Mouse (Mus musculus): ENCODE measurements around the gene Ttc38. TPM values are rescaled to one million over a fixed set of nuclear protein-coding genes. Genes with fewer than 3 reads are reported as not detected.
A peak's percentile ranks its signal among the peaks of the same experiment; 100 is the strongest.
"Not testable (repeated sequence)": the region's sequence is repeated elsewhere in the genome, so short reads cannot be mapped to it uniquely, and the experiment has no call there.

Gene Ttc38
- polyA plus RNA-seq, 1 experiment from 2014 or later: 6.2 TPM

- H3K36me3 ChIP-seq (ENCODE audit: control insufficient read depth, insufficient read depth): peaks cover 56% of the 10 kb centered on the region
- H3K9ac ChIP-seq (ENCODE audit: low read length); H3K9me3 ChIP-seq (replicated peaks; ENCODE audit: control insufficient read depth, low read length); H3K27ac ChIP-seq (ENCODE audit: low read length); H3K27me3 ChIP-seq (ENCODE audit: control insufficient read depth, insufficient read depth, low read length); H3K4me1 ChIP-seq (ENCODE audit: control insufficient read depth, insufficient read depth, low read length); ATAC-seq (replicated peaks; ENCODE audit: extremely low read depth, insufficient read depth, low FRiP score); H3K4me3 ChIP-seq (ENCODE audit: low read length); H3K4me2 ChIP-seq (ENCODE audit: low read depth, low read length): not testable (repeated sequence)
- 90% methylated on average over 7 of the region's 7 CpGs for WGBS
Observed at GRCm38 (mm10) chr15:85865913-85866312, 33.8 kb downstream of the Ttc38 start.

GRCm38 (mm10) chr15:85867696-85868095 is 35.6 kb downstream of the Ttc38 start:
- no peak overlapping the region for H3K9ac ChIP-seq (ENCODE audit: low read length)
- ATAC-seq (replicated peaks; ENCODE audit: extremely low read depth, insufficient read depth, low FRiP score): no peak; the same call in 1 of the 2 replicates

GRCm38 (mm10) chr15:85877336-85877735 is 45.2 kb downstream of the Ttc38 start:
- WGBS: 89% methylated on average over 7 of the region's 7 CpGs
- Histone ChIP-seq H3K9me3 (replicated peaks; ENCODE audit: control insufficient read depth, low read length) (no peaks in the 10 kb centered on the region), H3K4me2 (ENCODE audit: low read depth, low read length) (no peak overlapping the region), H3K27me3 (ENCODE audit: control insufficient read depth, insufficient read depth, low read length) (no peaks in the 10 kb centered on the region), H3K4me1 (ENCODE audit: control insufficient read depth, insufficient read depth, low read length) (peaks cover 12% of the 10 kb centered on the region), H3K36me3 (ENCODE audit: control insufficient read depth, insufficient read depth) (peaks cover 19% of the 10 kb centered on the region), H3K27ac (ENCODE audit: low read length) (no peak overlapping the region), H3K9ac (ENCODE audit: low read length) (no peak overlapping the region), H3K4me3 (ENCODE audit: low read length) (no peak overlapping the region)
- no peak for ATAC-seq (replicated peaks; ENCODE audit: extremely low read depth, insufficient read depth, low FRiP score)

More at GRCm38 (mm10) chr15:85867696-85868095, 35.6 kb downstream of the Ttc38 start:
- H3K27ac ChIP-seq (ENCODE audit: low read length): no peak overlapping the region
- H3K36me3 ChIP-seq (ENCODE audit: control insufficient read depth, insufficient read depth): peaks cover 67% of the 10 kb centered on the region
- no peak overlapping the region for H3K4me2 ChIP-seq (ENCODE audit: low read depth, low read length)
- 43% methylated on average over 6 of the region's 6 CpGs for WGBS
- H3K27me3 ChIP-seq (ENCODE audit: control insufficient read depth, insufficient read depth, low read length): no peaks in the 10 kb centered on the region
- H3K4me3 ChIP-seq (ENCODE audit: low read length): no peak overlapping the region
- H3K9me3 ChIP-seq (replicated peaks; ENCODE audit: control insufficient read depth, low read length): no peaks in the 10 kb centered on the region
- no peaks in the 10 kb centered on the region for H3K4me1 ChIP-seq (ENCODE audit: control insufficient read depth, insufficient read depth, low read length)

GRCm38 (mm10) chr15:85878848-85879497 is 46.9 kb downstream of the Ttc38 start, which contains the start of gene Trmu:
Gene Trmu, plus strand, starts transcription at chr15:85879312.
- Histone ChIP-seq H3K27ac (ENCODE audit: low read length) (peak within 1 kb of the TSS; percentile 93), H3K4me2 (ENCODE audit: low read depth, low read length) (peak within 1 kb of the TSS; percentile 82), H3K27me3 (ENCODE audit: control insufficient read depth, insufficient read depth, low read length) (no peaks in the 10 kb centered on the region), H3K4me3 (ENCODE audit: low read length) (peak within 1 kb of the TSS; percentile 79), H3K4me1 (ENCODE audit: control insufficient read depth, insufficient read depth, low read length) (peaks cover 12% of the 10 kb centered on the region), H3K9me3 (replicated peaks; ENCODE audit: control insufficient read depth, low read length) (no peaks in the 10 kb centered on the region), H3K36me3 (ENCODE audit: control insufficient read depth, insufficient read depth) (peaks cover 14% of the 10 kb centered on the region), H3K9ac (ENCODE audit: low read length) (peak within 1 kb of the TSS; percentile 93)
- peak; percentile 96 for ATAC-seq (replicated peaks; ENCODE audit: extremely low read depth, insufficient read depth, low FRiP score)
- WGBS: under 1% methylated on average over 50 of the region's 50 CpGs

DNA sequence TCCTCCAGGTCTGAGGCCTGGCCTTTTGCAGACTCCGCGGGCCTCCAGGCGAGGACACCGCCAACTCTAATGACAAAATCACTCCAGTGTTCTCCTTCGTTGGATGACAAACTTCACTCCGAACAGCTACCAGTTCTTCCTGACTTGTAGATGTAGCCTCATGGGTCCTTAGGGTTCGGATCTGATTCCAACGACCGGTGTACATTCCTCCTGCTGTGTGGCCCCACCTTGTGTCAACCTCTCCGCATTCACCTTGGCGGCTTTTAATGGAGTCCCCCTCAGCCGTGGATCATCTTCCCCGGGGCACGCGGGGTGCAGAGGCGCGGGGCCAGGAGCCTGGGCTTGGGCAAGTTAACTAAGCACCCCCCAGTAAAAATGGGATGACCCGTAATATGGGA is 47.4 kb downstream of the Ttc38 start:
- Histone ChIP-seq H3K9ac (ENCODE audit: low read length) (peak overlapping the region; percentile 93), H3K36me3 (ENCODE audit: control insufficient read depth, insufficient read depth) (peaks cover 14% of the 10 kb centered on the region), H3K27ac (ENCODE audit: low read length) (peak overlapping the region; percentile 93), H3K4me3 (ENCODE audit: low read length) (peak overlapping the region; percentile 79), H3K27me3 (ENCODE audit: control insufficient read depth, insufficient read depth, low read length) (no peaks in the 10 kb centered on the region), H3K4me2 (ENCODE audit: low read depth, low read length) (peak overlapping the region; percentile 82), H3K4me1 (ENCODE audit: control insufficient read depth, insufficient read depth, low read length) (peaks cover 12% of the 10 kb centered on the region), H3K9me3 (replicated peaks; ENCODE audit: control insufficient read depth, low read length) (no peaks in the 10 kb centered on the region)
- under 1% methylated on average over 18 of the region's 18 CpGs for WGBS
- peak; percentile 18; the same call in 1 of the 2 replicates for ATAC-seq (replicated peaks; ENCODE audit: extremely low read depth, insufficient read depth, low FRiP score)

DNA sequence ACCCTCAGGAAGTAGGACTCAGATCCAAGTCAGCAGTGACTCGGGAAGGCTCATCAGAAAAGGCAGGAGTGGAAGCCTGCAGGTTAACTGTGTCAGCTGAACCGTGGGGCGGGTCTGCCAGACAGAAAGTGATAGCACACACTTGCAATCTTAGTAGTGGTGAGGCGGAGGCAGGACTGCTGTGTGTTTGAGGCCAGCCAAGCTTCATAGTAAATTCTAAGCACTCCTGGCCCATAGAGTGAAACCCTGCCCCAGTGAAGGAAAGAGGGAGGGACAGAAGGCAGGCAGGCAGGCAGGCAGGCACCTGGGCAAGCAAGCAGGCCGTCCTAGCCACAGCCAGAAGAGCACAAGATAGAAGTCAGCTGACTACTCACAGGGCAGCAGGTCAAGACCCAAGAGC is 53.5 kb downstream of the Ttc38 start:
- Histone ChIP-seq H3K4me3 (ENCODE audit: low read length) (no peak overlapping the region), H3K27ac (ENCODE audit: low read length) (no peak overlapping the region), H3K36me3 (ENCODE audit: control insufficient read depth, insufficient read depth) (peaks cover 36% of the 10 kb centered on the region), H3K27me3 (ENCODE audit: control insufficient read depth, insufficient read depth, low read length) (no peaks in the 10 kb centered on the region), H3K4me1 (ENCODE audit: control insufficient read depth, insufficient read depth, low read length) (peaks cover under 1% of the 10 kb centered on the region; the same call in 1 of the 2 replicates), H3K9me3 (replicated peaks; ENCODE audit: control insufficient read depth, low read length) (no peaks in the 10 kb centered on the region), H3K9ac (ENCODE audit: low read length) (no peak overlapping the region), H3K4me2 (ENCODE audit: low read depth, low read length) (no peak overlapping the region)
- WGBS: 73% methylated on average over 5 of the region's 5 CpGs
- ATAC-seq (replicated peaks; ENCODE audit: extremely low read depth, insufficient read depth, low FRiP score): no peak

DNA sequence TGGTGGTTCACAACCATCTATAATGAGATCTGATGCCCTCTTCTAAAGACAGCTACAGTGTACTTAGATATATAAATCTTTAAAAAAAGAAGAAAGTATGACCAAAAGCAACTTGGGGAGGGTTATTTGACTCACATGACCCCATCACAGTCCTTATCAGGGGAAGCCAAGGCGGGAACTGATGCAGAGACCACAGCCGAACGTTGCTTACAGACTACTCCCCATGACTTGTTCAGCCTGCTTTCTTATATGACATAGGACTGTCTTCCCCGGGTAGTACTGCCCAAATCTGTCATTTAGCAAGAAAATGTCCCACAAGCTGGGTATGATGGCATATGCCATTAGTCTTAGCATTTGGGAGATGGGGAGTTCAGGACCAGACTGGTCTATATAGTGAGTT is 57.1 kb downstream of the Ttc38 start:
- H3K9ac ChIP-seq (ENCODE audit: low read length): no peak overlapping the region
- no peak overlapping the region for H3K27ac ChIP-seq (ENCODE audit: low read length)
- WGBS: 80% methylated on average over 4 of the region's 4 CpGs
- H3K4me3 ChIP-seq (ENCODE audit: low read length): no peak overlapping the region
- H3K4me1 ChIP-seq (ENCODE audit: control insufficient read depth, insufficient read depth, low read length): peaks cover 11% of the 10 kb centered on the region
- no peaks in the 10 kb centered on the region for H3K27me3 ChIP-seq (ENCODE audit: control insufficient read depth, insufficient read depth, low read length)
- no peak overlapping the region for H3K4me2 ChIP-seq (ENCODE audit: low read depth, low read length)
- no peak for ATAC-seq (replicated peaks; ENCODE audit: extremely low read depth, insufficient read depth, low FRiP score)
- no peaks in the 10 kb centered on the region for H3K9me3 ChIP-seq (replicated peaks; ENCODE audit: control insufficient read depth, low read length)
- peaks cover 53% of the 10 kb centered on the region for H3K36me3 ChIP-seq (ENCODE audit: control insufficient read depth, insufficient read depth)

DNA sequence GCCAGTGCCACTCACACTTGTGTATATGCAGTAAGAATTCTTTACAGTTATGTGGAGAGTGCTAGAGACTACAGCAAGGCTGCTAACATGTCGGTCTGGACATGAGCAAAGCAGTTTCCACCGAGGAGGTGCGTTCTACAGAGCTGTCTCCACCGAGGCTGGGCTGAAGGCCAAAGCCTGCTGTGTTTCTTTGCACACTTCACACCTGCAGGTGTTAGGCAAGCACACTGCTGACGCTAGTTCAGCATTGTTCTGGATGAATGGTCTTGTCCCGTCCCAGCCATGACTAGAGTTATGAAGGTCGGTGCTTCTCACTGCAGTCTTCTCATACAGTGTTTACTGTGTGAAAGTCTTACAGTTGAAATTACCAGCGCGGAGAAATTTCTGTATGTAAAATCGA is 59.9 kb downstream of the Ttc38 start:
- Histone ChIP-seq H3K9ac (ENCODE audit: low read length) (no peak overlapping the region), H3K9me3 (replicated peaks; ENCODE audit: control insufficient read depth, low read length) (no peaks in the 10 kb centered on the region), H3K4me3 (ENCODE audit: low read length) (no peak overlapping the region), H3K4me1 (ENCODE audit: control insufficient read depth, insufficient read depth, low read length) (peaks cover 11% of the 10 kb centered on the region), H3K4me2 (ENCODE audit: low read depth, low read length) (no peak overlapping the region), H3K36me3 (ENCODE audit: control insufficient read depth, insufficient read depth) (peaks cover 41% of the 10 kb centered on the region), H3K27ac (ENCODE audit: low read length) (peak overlapping the region; percentile 47), H3K27me3 (ENCODE audit: control insufficient read depth, insufficient read depth, low read length) (no peaks in the 10 kb centered on the region)
- ATAC-seq (replicated peaks; ENCODE audit: extremely low read depth, insufficient read depth, low FRiP score): peak; percentile 47; the same call in 1 of the 2 replicates
- WGBS: 65% methylated on average over 10 of the region's 10 CpGs

GRCm38 (mm10) chr15:85892498-85893118 is 60.5 kb downstream of the Ttc38 start:
- Histone ChIP-seq H3K36me3 (ENCODE audit: control insufficient read depth, insufficient read depth) (peaks cover 43% of the 10 kb centered on the region), H3K9me3 (replicated peaks; ENCODE audit: control insufficient read depth, low read length) (no peaks in the 10 kb centered on the region), H3K4me2 (ENCODE audit: low read depth, low read length) (no peak overlapping the region), H3K27ac (ENCODE audit: low read length) (peak overlapping the region; percentile 47), H3K9ac (ENCODE audit: low read length) (no peak overlapping the region), H3K27me3 (ENCODE audit: control insufficient read depth, insufficient read depth, low read length) (no peaks in the 10 kb centered on the region), H3K4me3 (ENCODE audit: low read length) (no peak overlapping the region), H3K4me1 (ENCODE audit: control insufficient read depth, insufficient read depth, low read length) (peaks cover 11% of the 10 kb centered on the region)
- WGBS: 79% methylated on average over 13 of the region's 13 CpGs
- no peak for ATAC-seq (replicated peaks; ENCODE audit: extremely low read depth, insufficient read depth, low FRiP score)

All from heart, embryonic 16.5 days (tissue).